Mouse (Mus musculus) heart, embryonic 12.5 days (tissue): ENCODE results near the gene Psap. TPM values are rescaled to one million over a fixed set of nuclear protein-coding genes. Genes with fewer than 3 reads are reported as not detected.
"Not testable (repeated sequence)": the region's sequence is repeated elsewhere in the genome, so short reads cannot be mapped to it uniquely, and the experiment has no call there.

Experiments
- ATAC-seq: fragments of 200-750 bp; cut with Nextera tagmentation; 2 replicates; pipeline ENCODE4 v1.8.0; 2017; ENCODE audit warnings: moderate TSS enrichment, moderate library complexity; ENCODE audit not compliant: insufficient number of reproducible peaks, low FRiP score
- H3K27ac ChIP-seq: fragments of 300-500 bp; sonication (generic); 2 replicates; pipeline ENCODE4 v1.5.1; 2016; ENCODE audit warnings: mild to moderate bottlenecking, moderate library complexity; ENCODE audit not compliant: poor library complexity, severe bottlenecking
- H3K27me3 ChIP-seq: fragments of 300-500 bp; sonication (generic); replicated peaks from 2 replicates; pipeline ENCODE4 v1.6.1; 2016; ENCODE audit warnings: mild to moderate bottlenecking, moderate library complexity
- H3K36me3 ChIP-seq: fragments of 300-500 bp; sonication (generic); 2 replicates; pipeline ENCODE4 v1.6.1; 2016; ENCODE audit warnings: mild to moderate bottlenecking, moderate library complexity
- H3K4me1 ChIP-seq: fragments of 300-500 bp; sonication (generic); replicated peaks from 2 replicates; pipeline ENCODE4 v1.6.1; 2016; ENCODE audit warnings: mild to moderate bottlenecking
- H3K4me2 ChIP-seq: fragments of 300-500 bp; sonication (generic); 2 replicates; pipeline ENCODE4 v1.6.1; 2016; ENCODE audit warnings: mild to moderate bottlenecking, moderate library complexity
- H3K4me3 ChIP-seq: fragments of 300-500 bp; sonication (generic); 2 replicates; pipeline ENCODE4 v1.5.1; 2016; ENCODE audit warnings: mild to moderate bottlenecking
- H3K9ac ChIP-seq: fragments of 300-500 bp; sonication (generic); 2 replicates; pipeline ENCODE4 v1.6.1; 2016; ENCODE audit warnings: mild to moderate bottlenecking, moderate library complexity
- H3K9me3 ChIP-seq: fragments of 300-500 bp; sonication (generic); replicated peaks from 2 replicates; pipeline ENCODE4 v1.6.1; 2016; ENCODE audit warnings: mild to moderate bottlenecking, moderate library complexity
- WGBS: fragments of 180-500 bp; shearing (Covaris S2); methylation state at CpG from one replicate; pipeline ENCODE4 v1.1.7; 2016; 5-methylcytosine and 5-hydroxymethylcytosine counted together
- polyA plus RNA-seq: library from polyadenylated mRNA; unstranded; fragments of >200 nt; fragmentation: Nextera tagmentation; extraction: Ambion mirVana; gene quantifications from 2 replicates; pipeline ENCODE4 v1.2.1, GENCODE M21; 2016

The Psap gene
- polyA plus RNA-seq, 1 experiment from 2014 or later = 95.6 TPM

DNA sequence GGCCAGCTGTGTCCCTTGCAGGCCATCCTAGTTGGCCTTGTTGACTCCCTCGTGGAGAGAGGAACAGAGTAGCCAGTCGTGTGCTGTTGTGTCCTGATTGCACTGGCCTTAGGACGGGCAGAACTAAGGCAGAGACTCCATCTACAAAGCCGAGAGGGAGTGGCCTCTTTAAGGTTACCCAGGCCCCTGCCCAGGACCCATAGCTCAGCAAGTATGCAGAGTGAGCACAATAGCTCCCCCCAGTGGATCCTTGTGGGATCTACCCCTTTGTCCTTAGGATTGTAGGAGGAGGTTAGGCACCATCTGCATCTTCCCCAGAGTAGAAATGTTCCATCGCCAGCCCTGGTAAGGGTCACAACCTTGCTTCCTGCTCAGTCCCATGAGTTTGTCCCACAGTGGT lies 30.9 kb upstream of the Psap start:
- WGBS = 38% methylated on average over 5 of the region's 5 CpGs
- Histone ChIP-seq H3K27ac (no peak overlapping the region), H3K9ac (no peak overlapping the region), H3K4me1 (no peaks in the 10 kb centered on the region), H3K27me3 (no peaks in the 10 kb centered on the region), H3K4me3 (no peak overlapping the region), H3K9me3 (peaks cover 7% of the 10 kb centered on the region; the same call in 1 of the 2 replicates), H3K4me2 (no peak overlapping the region), H3K36me3 (no peaks in the 10 kb centered on the region)
- 0 out of 2 replicates have a peak, but pooled peaks have one; percentile 51 for ATAC-seq

DNA sequence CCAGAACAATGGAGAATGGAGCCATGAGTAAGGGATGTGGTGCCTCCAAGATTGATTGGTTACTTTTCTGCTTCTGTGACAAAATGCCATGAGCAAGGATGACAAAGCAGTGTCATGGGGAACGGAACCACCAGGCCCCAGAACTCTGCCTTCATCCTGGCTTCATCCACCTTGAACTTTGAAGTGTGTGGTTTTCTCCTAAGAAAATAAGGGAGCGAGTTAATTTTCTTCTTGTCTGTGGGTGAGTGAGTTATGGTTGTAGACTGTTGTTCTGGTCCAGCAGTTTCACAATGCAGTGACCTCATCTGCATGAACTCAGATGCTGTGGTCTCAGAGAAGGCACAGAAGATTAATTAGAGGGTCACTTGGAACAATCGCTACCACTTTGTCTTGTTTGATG lies 29.1 kb upstream of the Psap start:
- not testable (repeated sequence) for H3K4me2 ChIP-seq, H3K9me3 ChIP-seq, H3K4me1 ChIP-seq, H3K4me3 ChIP-seq, ATAC-seq, H3K27me3 ChIP-seq, H3K27ac ChIP-seq, H3K9ac ChIP-seq, H3K36me3 ChIP-seq
- WGBS = 82% methylated on average over 3 of the region's 3 CpGs

DNA sequence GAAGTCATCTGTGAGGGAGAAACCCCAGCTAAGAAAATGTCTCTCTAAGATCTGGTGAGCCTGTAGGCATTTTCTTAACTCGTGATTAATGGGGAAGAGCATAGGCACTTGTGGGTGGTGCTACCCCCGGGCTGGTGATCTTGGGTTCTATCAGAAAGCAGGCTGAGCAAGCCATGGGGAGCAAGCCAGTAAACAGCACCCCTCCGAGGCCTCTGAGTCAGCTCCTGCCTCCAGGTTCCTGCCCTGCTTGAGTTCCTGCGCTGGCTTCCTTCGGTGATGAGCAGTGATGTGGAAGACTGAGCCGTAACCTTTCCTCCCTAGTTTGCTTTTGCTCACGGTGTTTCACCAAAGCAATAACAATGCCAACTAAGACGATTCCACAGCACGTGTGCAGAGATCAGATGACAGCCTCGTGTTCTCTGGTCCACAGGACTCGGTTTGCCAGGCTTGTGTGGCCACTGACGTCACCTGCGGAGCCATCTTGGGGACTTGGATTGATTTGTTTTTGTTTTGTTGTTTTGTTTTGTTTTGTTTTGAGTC lies 26.9 kb upstream of the Psap start:
- H3K9ac ChIP-seq = no peak overlapping the region
- ATAC-seq = no peak
- no peaks in the 10 kb centered on the region for H3K4me1 ChIP-seq
- 82% methylated on average over 13 of the region's 13 CpGs for WGBS
- H3K9me3 ChIP-seq = no peaks in the 10 kb centered on the region
- H3K4me2 ChIP-seq = no peak overlapping the region
- H3K27ac ChIP-seq = no peak overlapping the region
- no peaks in the 10 kb centered on the region for H3K27me3 ChIP-seq
- no peaks in the 10 kb centered on the region for H3K36me3 ChIP-seq
- no peak overlapping the region for H3K4me3 ChIP-seq

DNA sequence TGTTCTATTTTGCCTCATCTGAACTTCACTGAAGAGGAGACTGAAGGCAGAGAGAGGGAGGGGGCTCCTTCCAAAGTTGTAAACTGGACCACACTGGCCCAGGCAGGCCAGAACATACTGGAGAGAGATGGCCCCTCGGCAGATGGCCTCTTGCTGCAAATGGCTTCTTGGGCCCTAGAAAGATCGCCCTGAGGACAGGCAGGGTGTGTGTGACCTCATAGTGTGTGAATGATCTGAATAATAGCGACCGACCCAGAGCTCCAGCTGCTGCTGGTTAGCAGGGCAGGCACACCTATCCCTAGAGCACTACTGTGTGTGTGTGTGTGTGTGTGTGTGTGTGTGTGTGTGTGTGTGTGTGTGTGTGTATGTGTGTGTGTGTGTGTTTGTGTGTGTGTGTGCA lies 25.2 kb upstream of the Psap start:
- Histone ChIP-seq H3K36me3 (no peaks in the 10 kb centered on the region), H3K4me3 (no peak overlapping the region), H3K9ac (no peak overlapping the region), H3K4me1 (peaks cover 4% of the 10 kb centered on the region; the same call in 1 of the 2 replicates), H3K4me2 (no peak overlapping the region), H3K9me3 (no peaks in the 10 kb centered on the region), H3K27me3 (no peaks in the 10 kb centered on the region), H3K27ac (no peak overlapping the region)
- 76% methylated on average over 4 of the region's 4 CpGs for WGBS
- no peak for ATAC-seq

DNA sequence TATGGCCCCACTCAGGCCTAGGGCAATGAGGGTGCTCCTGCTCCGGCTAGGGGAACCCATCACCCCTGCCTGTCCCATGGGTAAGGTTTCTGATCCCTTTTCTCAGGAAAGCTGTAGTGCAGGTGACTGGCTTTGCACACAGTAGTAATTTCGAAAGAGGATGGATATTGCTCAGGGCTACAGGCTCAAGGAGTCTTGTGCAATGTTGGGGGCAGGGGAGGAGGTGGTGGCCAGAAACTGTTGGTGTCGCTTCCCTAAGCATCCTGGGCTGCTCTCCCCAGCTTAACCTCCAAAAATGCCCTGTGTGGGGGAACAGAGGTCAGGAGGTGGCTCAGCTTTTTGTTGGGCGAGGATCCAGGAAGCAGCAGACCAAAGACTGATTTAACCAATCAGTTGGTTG lies 24.8 kb upstream of the Psap start:
- Histone ChIP-seq H3K4me1 (peaks cover 4% of the 10 kb centered on the region; the same call in 1 of the 2 replicates), H3K4me3 (no peak overlapping the region), H3K27ac (no peak overlapping the region), H3K9ac (no peak overlapping the region), H3K36me3 (no peaks in the 10 kb centered on the region), H3K4me2 (no peak overlapping the region), H3K27me3 (no peaks in the 10 kb centered on the region), H3K9me3 (no peaks in the 10 kb centered on the region)
- ATAC-seq = no peak
- 78% methylated on average over 4 of the region's 4 CpGs for WGBS

DNA sequence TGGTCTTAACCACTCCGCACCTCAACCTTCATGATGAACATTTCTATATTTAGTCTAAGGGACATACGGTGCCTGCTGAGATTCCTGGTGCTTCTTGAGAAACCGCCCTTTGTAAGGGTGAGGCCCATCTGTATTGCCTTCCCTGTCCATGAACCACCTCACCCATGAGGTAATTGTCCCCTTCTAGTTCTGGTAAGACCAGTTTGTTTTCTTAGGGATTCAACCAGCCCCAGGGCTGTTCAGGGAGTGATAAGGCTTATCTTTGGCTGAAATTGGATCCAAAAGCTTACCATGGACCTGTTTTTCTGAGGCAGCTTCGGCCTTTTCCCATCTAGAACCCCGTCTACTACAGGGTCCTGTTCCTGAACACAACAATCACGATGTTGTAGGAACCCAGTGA lies 21.3 kb upstream of the Psap start:
- Histone ChIP-seq H3K4me3 (no peak overlapping the region), H3K4me2 (no peak overlapping the region), H3K9ac (no peak overlapping the region), H3K27ac (no peak overlapping the region), H3K27me3 (no peaks in the 10 kb centered on the region), H3K9me3 (no peaks in the 10 kb centered on the region), H3K4me1 (peaks cover 10% of the 10 kb centered on the region), H3K36me3 (no peaks in the 10 kb centered on the region)
- ATAC-seq = no peak
- WGBS = 45% methylated on average over 6 of the region's 6 CpGs

DNA sequence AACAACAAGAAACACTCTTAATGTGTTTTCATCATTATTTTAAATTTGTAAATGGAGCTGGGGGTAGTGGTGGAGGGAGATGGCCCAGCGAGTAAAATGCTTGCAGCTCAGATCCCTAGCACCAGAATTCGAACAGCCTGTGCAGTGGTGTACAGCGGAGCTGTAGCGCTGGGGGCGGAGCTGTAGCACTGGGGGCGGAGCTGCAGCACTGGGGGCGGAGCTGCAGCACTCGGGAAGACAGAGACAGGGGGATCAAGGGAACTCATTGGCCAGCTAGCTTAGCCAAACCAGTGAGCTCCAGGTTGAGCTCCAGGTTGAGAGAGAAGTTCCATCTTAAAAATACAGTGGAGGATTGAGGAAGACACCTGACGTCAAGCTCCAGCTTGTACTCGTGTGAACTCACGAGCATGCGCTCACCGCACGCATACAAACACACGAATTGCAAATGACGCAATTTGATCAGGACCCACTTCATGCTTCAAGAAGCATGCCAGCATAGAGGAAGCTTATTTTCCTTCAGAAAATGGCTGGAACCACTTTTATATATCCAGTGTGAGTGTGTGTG lies 20.1 kb upstream of the Psap start:
- H3K9ac ChIP-seq = no peak overlapping the region
- no peaks in the 10 kb centered on the region for H3K36me3 ChIP-seq
- peaks cover 14% of the 10 kb centered on the region for H3K4me1 ChIP-seq
- no peak overlapping the region for H3K4me2 ChIP-seq
- H3K9me3 ChIP-seq = no peaks in the 10 kb centered on the region
- H3K4me3 ChIP-seq = no peak overlapping the region
- ATAC-seq = no peak
- no peaks in the 10 kb centered on the region for H3K27me3 ChIP-seq
- no peak overlapping the region for H3K27ac ChIP-seq
- WGBS = 61% methylated on average over 16 of the region's 16 CpGs

DNA sequence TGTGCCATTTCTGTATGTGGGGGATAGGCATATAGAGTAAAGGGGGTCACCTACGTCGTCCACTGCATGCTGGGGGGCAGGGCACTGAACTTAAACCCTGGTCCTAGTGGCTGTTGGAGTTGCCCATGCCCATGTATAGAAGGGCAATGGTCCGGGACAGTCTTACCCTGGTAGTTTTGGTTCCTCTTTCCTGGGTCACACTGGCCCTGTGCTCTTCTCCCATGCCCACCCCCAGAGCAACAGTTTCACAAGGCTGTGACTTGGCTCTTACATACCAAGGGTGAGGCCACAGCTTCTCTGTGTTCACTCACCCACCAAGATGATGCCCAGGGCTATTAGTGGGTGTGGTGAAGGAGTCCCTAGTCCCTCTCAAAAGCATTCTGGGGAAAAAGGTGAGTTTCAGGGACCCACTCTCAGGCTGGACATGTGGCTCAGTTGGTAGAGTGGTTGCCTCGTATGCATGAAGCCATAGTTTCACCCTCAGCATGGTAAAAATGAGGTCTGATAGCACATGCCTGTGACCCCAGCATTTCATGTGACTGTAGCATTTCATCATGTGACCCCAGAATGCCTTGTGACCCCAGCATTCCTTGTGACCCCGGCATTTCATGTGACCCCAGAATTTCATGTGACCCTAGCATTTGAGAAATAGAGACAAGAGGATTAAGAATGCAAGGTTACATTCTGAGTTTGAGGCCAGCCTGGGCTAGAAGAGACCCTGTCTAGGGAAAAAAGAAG lies 16.7 kb upstream of the Psap start:
- Histone ChIP-seq H3K9ac (no peak overlapping the region), H3K4me1 (peaks cover 23% of the 10 kb centered on the region), H3K4me3 (no peak overlapping the region), H3K9me3 (no peaks in the 10 kb centered on the region), H3K27me3 (no peaks in the 10 kb centered on the region), H3K27ac (no peak overlapping the region), H3K4me2 (no peak overlapping the region), H3K36me3 (no peaks in the 10 kb centered on the region)
- WGBS = 80% methylated on average over 5 of the region's 5 CpGs
- no peak for ATAC-seq

DNA sequence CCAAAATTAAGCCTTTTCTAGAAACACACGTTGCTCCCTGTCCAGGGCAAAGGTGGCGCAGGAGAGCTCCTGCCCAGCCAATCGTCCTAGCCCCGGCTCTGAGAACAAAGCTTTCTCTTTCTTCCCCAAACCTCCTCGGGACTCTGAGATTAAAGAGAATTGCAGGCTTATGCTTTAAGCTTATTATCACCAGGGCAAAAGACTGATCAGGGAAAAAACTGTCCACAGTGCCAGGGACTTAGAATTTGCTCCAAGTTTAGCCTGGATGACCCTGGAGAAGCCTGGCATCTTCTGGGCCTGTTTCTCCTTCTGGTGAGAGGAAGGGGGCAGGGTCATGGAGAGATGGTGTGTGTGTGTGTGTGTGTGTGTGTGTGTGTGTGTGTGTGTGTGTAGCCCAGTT lies 15.9 kb upstream of the Psap start:
- no peaks in the 10 kb centered on the region for H3K27me3 ChIP-seq
- no peak overlapping the region for H3K4me3 ChIP-seq
- 50% methylated on average over 5 of the region's 5 CpGs for WGBS
- H3K36me3 ChIP-seq = no peaks in the 10 kb centered on the region
- H3K27ac ChIP-seq = no peak overlapping the region
- no peak overlapping the region for H3K9ac ChIP-seq
- peaks cover 19% of the 10 kb centered on the region for H3K4me1 ChIP-seq
- H3K4me2 ChIP-seq = no peak overlapping the region
- H3K9me3 ChIP-seq = no peaks in the 10 kb centered on the region
- no peak for ATAC-seq

DNA sequence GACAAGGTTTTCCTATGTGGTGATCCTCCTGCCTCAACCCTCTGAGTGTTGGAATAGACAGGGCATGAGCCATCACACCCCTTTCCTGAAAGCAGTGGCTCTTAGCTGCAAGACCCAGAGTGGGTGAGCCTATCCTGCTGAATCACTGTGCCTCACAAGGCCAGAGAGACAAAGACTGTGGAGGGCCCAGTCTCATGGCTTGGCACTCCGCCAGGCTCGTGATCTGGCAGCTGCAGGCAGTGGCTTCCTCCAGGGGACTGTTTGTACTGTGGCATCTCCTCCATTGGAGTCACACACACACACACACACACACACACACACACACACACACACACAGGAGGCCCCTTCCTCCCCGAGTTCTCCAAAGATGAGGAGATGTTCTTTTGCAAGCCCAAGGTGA lies 15.0 kb upstream of the Psap start:
- Histone ChIP-seq H3K9ac (no peak overlapping the region), H3K36me3 (no peaks in the 10 kb centered on the region), H3K4me1 (peaks cover 19% of the 10 kb centered on the region), H3K4me2 (no peak overlapping the region), H3K27ac (peak overlapping the region; percentile 56), H3K4me3 (no peak overlapping the region), H3K9me3 (no peaks in the 10 kb centered on the region), H3K27me3 (no peaks in the 10 kb centered on the region)
- 30% methylated on average over 3 of the region's 3 CpGs for WGBS
- peak; percentile 84 for ATAC-seq

DNA sequence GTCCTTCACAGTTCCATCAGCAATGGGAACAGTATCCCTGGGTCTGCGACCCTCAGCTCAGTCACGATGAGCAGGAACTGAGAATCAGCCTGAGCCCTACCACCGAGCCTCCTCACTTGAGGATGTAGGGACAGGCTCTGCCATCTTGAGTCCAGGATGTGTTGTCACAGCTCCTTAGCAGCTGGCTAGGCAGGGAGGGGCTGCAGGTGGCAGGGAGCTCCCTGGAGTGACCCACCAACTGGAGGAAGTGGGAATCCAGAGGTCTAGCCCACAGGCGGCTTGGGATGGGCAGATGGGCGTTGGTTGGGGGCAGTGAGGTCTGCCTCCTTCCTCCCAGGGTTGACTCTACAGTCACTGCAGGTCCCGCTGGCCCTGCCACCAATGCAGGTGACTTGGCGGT lies 14.1 kb upstream of the Psap start:
- ATAC-seq = peak; percentile 18; the same call in 1 of the 2 replicates
- H3K4me3 ChIP-seq = no peak overlapping the region
- no peaks in the 10 kb centered on the region for H3K9me3 ChIP-seq
- WGBS = 83% methylated on average over 7 of the region's 7 CpGs
- no peak overlapping the region for H3K4me2 ChIP-seq
- no peaks in the 10 kb centered on the region for H3K36me3 ChIP-seq
- H3K27ac ChIP-seq = no peak overlapping the region
- H3K27me3 ChIP-seq = no peaks in the 10 kb centered on the region
- no peak overlapping the region for H3K9ac ChIP-seq
- H3K4me1 ChIP-seq = peaks cover 19% of the 10 kb centered on the region
